Mouse (Mus musculus): ENCODE results near the gene Nat10. TPM values are rescaled to one million over a fixed set of nuclear protein-coding genes. Genes with fewer than 3 reads are reported as not detected.

Nat10 gene
- total RNA-seq, 1 experiment from 2014 or later: 32.7 TPM

- ATAC-seq (replicated peaks; ENCODE audit: insufficient number of reproducible peaks, low FRiP score, low TSS enrichment, poor library complexity, severe bottlenecking): no peak
Observed at GRCm38 (mm10) chr2:103703865-103704264, 57.2 kb downstream of the Nat10 start.

GRCm38 (mm10) chr2:103703336-103703735 lies 57.7 kb downstream of the Nat10 start:
- no peak for ATAC-seq (replicated peaks; ENCODE audit: insufficient number of reproducible peaks, low FRiP score, low TSS enrichment, poor library complexity, severe bottlenecking)

- no peak for ATAC-seq (replicated peaks; ENCODE audit: insufficient number of reproducible peaks, low FRiP score, low TSS enrichment, poor library complexity, severe bottlenecking)
Observed at GRCm38 (mm10) chr2:103700514-103700913, 60.6 kb downstream of the Nat10 start.

GRCm38 (mm10) chr2:103696177-103696576 lies 64.9 kb downstream of the Nat10 start:
- no peak for ATAC-seq (replicated peaks; ENCODE audit: insufficient number of reproducible peaks, low FRiP score, low TSS enrichment, poor library complexity, severe bottlenecking)

GRCm38 (mm10) chr2:103694777-103695563 lies 66.1 kb downstream of the Nat10 start:
- ATAC-seq (replicated peaks; ENCODE audit: insufficient number of reproducible peaks, low FRiP score, low TSS enrichment, poor library complexity, severe bottlenecking): no peak

GRCm38 (mm10) chr2:103692810-103693209 lies 68.3 kb downstream of the Nat10 start:
- no peak for ATAC-seq (replicated peaks; ENCODE audit: insufficient number of reproducible peaks, low FRiP score, low TSS enrichment, poor library complexity, severe bottlenecking)

- ATAC-seq (replicated peaks; ENCODE audit: insufficient number of reproducible peaks, low FRiP score, low TSS enrichment, poor library complexity, severe bottlenecking): no peak
Observed at GRCm38 (mm10) chr2:103691278-103691677, 69.8 kb downstream of the Nat10 start.

GRCm38 (mm10) chr2:103690828-103691227 lies 70.2 kb downstream of the Nat10 start:
- no peak for ATAC-seq (replicated peaks; ENCODE audit: insufficient number of reproducible peaks, low FRiP score, low TSS enrichment, poor library complexity, severe bottlenecking)

GRCm38 (mm10) chr2:103690425-103690824 lies 70.6 kb downstream of the Nat10 start:
- ATAC-seq (replicated peaks; ENCODE audit: insufficient number of reproducible peaks, low FRiP score, low TSS enrichment, poor library complexity, severe bottlenecking): no peak

- no peak for ATAC-seq (replicated peaks; ENCODE audit: insufficient number of reproducible peaks, low FRiP score, low TSS enrichment, poor library complexity, severe bottlenecking)
Observed at GRCm38 (mm10) chr2:103687888-103688287, 73.2 kb downstream of the Nat10 start.

GRCm38 (mm10) chr2:103687143-103687542 lies 73.9 kb downstream of the Nat10 start:
- no peak for ATAC-seq (replicated peaks; ENCODE audit: insufficient number of reproducible peaks, low FRiP score, low TSS enrichment, poor library complexity, severe bottlenecking)

- no peak for ATAC-seq (replicated peaks; ENCODE audit: insufficient number of reproducible peaks, low FRiP score, low TSS enrichment, poor library complexity, severe bottlenecking)
Observed at GRCm38 (mm10) chr2:103685581-103685980, 75.5 kb downstream of the Nat10 start.

- ATAC-seq (replicated peaks; ENCODE audit: insufficient number of reproducible peaks, low FRiP score, low TSS enrichment, poor library complexity, severe bottlenecking): no peak
Observed at GRCm38 (mm10) chr2:103684926-103685577, 76.0 kb downstream of the Nat10 start.

GRCm38 (mm10) chr2:103684431-103684830 lies 76.6 kb downstream of the Nat10 start:
- ATAC-seq (replicated peaks; ENCODE audit: insufficient number of reproducible peaks, low FRiP score, low TSS enrichment, poor library complexity, severe bottlenecking): no peak

GRCm38 (mm10) chr2:103682927-103683442 lies 78.1 kb downstream of the Nat10 start:
- peak; percentile 67 for ATAC-seq (replicated peaks; ENCODE audit: insufficient number of reproducible peaks, low FRiP score, low TSS enrichment, poor library complexity, severe bottlenecking)

GRCm38 (mm10) chr2:103682261-103682722 lies 78.8 kb downstream of the Nat10 start:
- ATAC-seq (replicated peaks; ENCODE audit: insufficient number of reproducible peaks, low FRiP score, low TSS enrichment, poor library complexity, severe bottlenecking): no peak; the same call in 1 of the 2 replicates

GRCm38 (mm10) chr2:103681149-103681548 lies 79.9 kb downstream of the Nat10 start:
- ATAC-seq (replicated peaks; ENCODE audit: insufficient number of reproducible peaks, low FRiP score, low TSS enrichment, poor library complexity, severe bottlenecking): no peak

GRCm38 (mm10) chr2:103680364-103681110 lies 80.5 kb downstream of the Nat10 start:
- no peak for ATAC-seq (replicated peaks; ENCODE audit: insufficient number of reproducible peaks, low FRiP score, low TSS enrichment, poor library complexity, severe bottlenecking)

GRCm38 (mm10) chr2:103678433-103678832 lies 82.6 kb downstream of the Nat10 start:
- ATAC-seq (replicated peaks; ENCODE audit: insufficient number of reproducible peaks, low FRiP score, low TSS enrichment, poor library complexity, severe bottlenecking): no peak
